ENCODE assay signal across 23 mouse cellular contexts in the genomic region with DNA sequence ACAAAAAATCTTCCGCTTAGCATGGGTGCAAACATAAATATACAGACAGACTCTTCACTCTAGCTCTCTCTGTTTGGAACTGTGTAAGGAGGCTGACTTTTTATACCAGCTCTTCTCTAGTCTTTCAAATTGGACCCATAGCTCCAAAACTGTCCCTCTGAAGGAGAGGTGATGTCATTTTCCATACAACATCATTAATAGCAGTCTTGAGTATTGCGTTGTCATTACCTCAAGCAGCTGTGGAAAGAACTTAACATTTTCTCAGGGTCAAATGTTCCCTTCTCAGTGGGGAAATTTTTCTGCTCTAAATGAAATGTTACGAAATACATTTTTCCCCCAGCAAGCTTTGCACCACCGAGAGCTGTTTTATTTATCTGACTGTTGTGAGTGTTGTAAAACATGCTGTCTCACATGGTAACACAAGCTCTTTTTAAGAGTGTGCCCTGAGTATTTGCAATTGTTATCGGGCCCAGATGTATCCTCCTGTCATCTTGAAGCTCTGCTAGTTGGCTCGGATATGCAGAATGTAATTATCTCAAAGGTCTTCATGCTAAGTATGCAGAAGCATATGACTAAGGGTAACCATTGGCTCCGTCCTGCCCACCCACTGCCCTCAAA. TPM values are rescaled to one million over a fixed set of nuclear protein-coding genes. Genes with fewer than 3 reads are reported as not detected.
DNase-seq lines count a peak whose midpoint lies in the region; ATAC-seq and TF ChIP-seq lines count a peak whose summit lies in the region.
"Had no signal": no experiment of that assay in that cellular context is flagged by ENCODE, and none has a peak within 500 bp of the region (broad histone marks: within the 10 kb centered on the region; RNA-seq: fewer than 3 reads in every experiment).

No protein-coding gene starts in this region.

- 0 out of 2 replicates have a peak, but pooled peaks have one; percentile 35 for ATAC-seq in granulocyte monocyte progenitor cell, adult 5-6 weeks (replicated peaks; ENCODE audit: poor library complexity, severe bottlenecking)
- no peak for ATAC-seq in neural tube, embryonic 15.5 days (ENCODE audit: low FRiP score)
- ATAC-seq in megakaryocyte, adult 5-6 weeks (ENCODE audit: poor library complexity, severe bottlenecking) = no peak
- ATAC-seq: CD4-positive, CD25-positive, alpha-beta regulatory T cell, adult 4 months; midbrain, embryonic 16.5 days had no signal

- H3K27ac ChIP-seq in kidney, adult 2 months (ENCODE audit: insufficient read depth, low read depth, low read length) = peak overlapping the region; percentile 9; the same call in 1 of the 2 replicates
- H3K27ac ChIP-seq in neural tube, embryonic 15.5 days (replicated peaks) = no peak overlapping the region
- H3K27ac ChIP-seq: hindbrain, embryonic 15.5 days; limb, embryonic 12.5 days; macrophage had no signal

- H3K36me3 ChIP-seq in kidney, adult 2 months (ENCODE audit: control insufficient read depth, insufficient read depth, low read length) = no peaks in the 10 kb centered on the region
- no peaks in the 10 kb centered on the region for H3K36me3 ChIP-seq in neural tube, embryonic 15.5 days
- H3K36me3 ChIP-seq: hindbrain, embryonic 15.5 days; limb, embryonic 12.5 days had no signal

- 74% methylated on average over 7 of the region's 7 CpGs for WGBS in kidney, adult 2 months
- WGBS in neural tube, embryonic 15.5 days = 72% methylated on average over 7 of the region's 7 CpGs

- no peak overlapping the region for H3K4me3 ChIP-seq in kidney, adult 2 months (ENCODE audit: insufficient read depth, low read depth, low read length)
- H3K4me3 ChIP-seq in neural tube, embryonic 15.5 days (replicated peaks) = no peak overlapping the region
- H3K4me3 ChIP-seq: hindbrain, embryonic 15.5 days; limb, embryonic 12.5 days had no signal

- no peak for TF ChIP-seq CTCF in kidney, adult 2 months (conservative IDR thresholded peaks at IDR 0.05; ENCODE audit: insufficient read depth, insufficient read length, low read depth, low read length)

- no peak for TF ChIP-seq POLR2A in kidney, adult 2 months (IDR thresholded peaks at IDR 0.05; ENCODE audit: low read depth, low read length)

- no peaks in the 10 kb centered on the region for H3K4me1 ChIP-seq in kidney, adult 2 months (ENCODE audit: control insufficient read depth, insufficient read depth, low read length)
- peaks cover 6% of the 10 kb centered on the region; the same call in 1 of the 2 replicates for H3K4me1 ChIP-seq in neural tube, embryonic 15.5 days
- H3K4me1 ChIP-seq: hindbrain, embryonic 15.5 days had no signal

- no peak overlapping the region for H3K9ac ChIP-seq in neural tube, embryonic 15.5 days (replicated peaks)
- H3K9ac ChIP-seq: hindbrain, embryonic 15.5 days; limb, embryonic 12.5 days had no signal

- H3K9me3 ChIP-seq in neural tube, embryonic 15.5 days (replicated peaks) = no peaks in the 10 kb centered on the region
- H3K9me3 ChIP-seq: hindbrain, embryonic 15.5 days; limb, embryonic 12.5 days had no signal

- no peaks in the 10 kb centered on the region for H3K27me3 ChIP-seq in kidney, adult 2 months (replicated peaks; ENCODE audit: control insufficient read depth, insufficient read depth, low read length)
- H3K27me3 ChIP-seq in neural tube, embryonic 15.5 days (replicated peaks) = no peaks in the 10 kb centered on the region
- H3K27me3 ChIP-seq: hindbrain, embryonic 15.5 days; limb, embryonic 12.5 days had no signal

- no peak for DNase-seq in kidney, adult 2 months
- no peak for DNase-seq in kidney, postnatal 4 days
- peak; percentile 23 for DNase-seq in adipocyte (ENCODE audit: low spot score)
- peak; percentile 48 for DNase-seq in lung, postnatal 25 days (ENCODE audit: low spot score)
- DNase-seq: adrenal gland, postnatal 25 days; cerebellum, adult 9-11 months; gastrocnemius, postnatal 14 days; heart, postnatal 10 days; kidney, adult 18-20 months; right cerebral cortex, postnatal 14 days had no signal

- H3K4me2 ChIP-seq in neural tube, embryonic 15.5 days = no peak overlapping the region
- H3K4me2 ChIP-seq: hindbrain, embryonic 15.5 days; limb, embryonic 12.5 days had no signal

RNA-seq across cellular contexts. Expression of a gene that starts 38.0 kb away (rescaled TPM):
- not detected in 2 replicates for polyA plus RNA-seq in kidney, adult 2 months (2012; rRNA removed)
- not detected in 2 replicates for total RNA-seq in granulocyte monocyte progenitor cell, adult 5-6 weeks (2014; fragmentation: Nextera tagmentation)
- not detected in 2 replicates for total RNA-seq in granulocyte monocyte progenitor cell, adult 5-6 weeks (2017)
- polyA plus RNA-seq in neural tube, embryonic 15.5 days (2015; fragmentation: Nextera tagmentation; extraction: Ambion mirVana) = not detected in 2 replicates
- not detected in 2 replicates for total RNA-seq in megakaryocyte, adult 5-6 weeks (2015)
- total RNA-seq in megakaryocyte, adult 5-6 weeks (2017) = not detected in 2 replicates
- total RNA-seq: adrenal gland, postnatal 25 days; gastrocnemius, postnatal 14 days; heart, postnatal 10 days; layer of hippocampus, adult 8-10 months; left cerebral cortex, adult 8-10 months; MEL had no signal
- polyA plus RNA-seq: CD4-positive, CD25-positive, alpha-beta regulatory T cell, adult 4 months; embryonic facial prominence, embryonic 11.5 days; hindbrain, embryonic 15.5 days; limb, embryonic 12.5 days; macrophage; midbrain, embryonic 16.5 days; urinary bladder, adult 2 months had no signal

Comparison
In these comparisons a context has a peak if more than half of its experiments do, and no peak if none do; other contexts are left out.
1. DNase-seq: peak in adipocyte (single experiment) and lung, postnatal 25 days (single experiment); none in kidney, adult 2 months (single experiment) and kidney, postnatal 4 days (0 of 2).